Mouse (Mus musculus) lung, embryonic 16.5 days (tissue): ENCODE data around the gene Phactr2. TPM values are rescaled to one million over a fixed set of nuclear protein-coding genes. Genes with fewer than 3 reads are reported as not detected.

Source experiments
- ATAC-seq: fragments of 200-750 bp; cut with Nextera tagmentation; 2 replicates; pipeline ENCODE4 v1.8.0; 2017; ENCODE audit warnings: low read depth, mild to moderate bottlenecking, moderate library complexity
- H3K27ac ChIP-seq: fragments of 300-500 bp; sonication (generic); 2 replicates; pipeline ENCODE4 v1.5.1; 2014; ENCODE audit warnings: mild to moderate bottlenecking, control low read depth, low read length
- H3K27me3 ChIP-seq: fragments of 300-500 bp; sonication (generic); 2 replicates; pipeline ENCODE4 v1.6.1; 2014; ENCODE audit warnings: low read depth, low read length, mixed read lengths; ENCODE audit not compliant: control insufficient read depth, insufficient read depth
- H3K36me3 ChIP-seq: fragments of 300-500 bp; sonication (generic); 2 replicates; pipeline ENCODE4 v1.6.1; 2014; ENCODE audit warnings: low read length; ENCODE audit not compliant: control insufficient read depth, insufficient read depth
- H3K4me1 ChIP-seq: fragments of 300-500 bp; sonication (generic); replicated peaks from 2 replicates; pipeline ENCODE4 v1.6.1; 2014; ENCODE audit warnings: low read length, mixed read lengths; ENCODE audit not compliant: control insufficient read depth, insufficient read depth
- H3K4me2 ChIP-seq: fragments of 300-500 bp; sonication (generic); 2 replicates; pipeline ENCODE4 v1.6.1; 2014; ENCODE audit warnings: low read depth, low read length, control low read depth
- H3K4me3 ChIP-seq: fragments of 300-500 bp; sonication (generic); 2 replicates; pipeline ENCODE4 v1.5.1; 2014; ENCODE audit warnings: mild to moderate bottlenecking, low read length, control low read depth
- H3K9ac ChIP-seq: fragments of 300-500 bp; sonication (generic); 2 replicates; pipeline ENCODE4 v1.6.1; 2014; ENCODE audit warnings: low read length, control low read depth
- H3K9me3 ChIP-seq: fragments of 300-500 bp; sonication (generic); 2 replicates; pipeline ENCODE4 v1.6.1; 2016; ENCODE audit warnings: low read length; ENCODE audit not compliant: control insufficient read depth
- WGBS: fragments of 180-500 bp; shearing (Covaris S2); extraction: QIAGEN DNeasy Blood & Tissue Kit; methylation state at CpG from one replicate; pipeline ENCODE4 v1.1.7; 2014; 5-methylcytosine and 5-hydroxymethylcytosine counted together
- polyA plus RNA-seq: library from polyadenylated mRNA; unstranded; fragments of >200 nt; fragmentation: Nextera tagmentation; extraction: Ambion mirVana; gene quantifications from 2 replicates; pipeline ENCODE4 v1.2.1, GENCODE M21; 2015

The Phactr2 gene
- polyA plus RNA-seq, 1 experiment from 2014 or later: 22.3 TPM

- Histone ChIP-seq H3K4me3 (no peak overlapping the region), H3K9me3 (no peaks in the 10 kb centered on the region), H3K4me2 (no peak overlapping the region), H3K27ac (no peak overlapping the region), H3K4me1 (peaks cover 5% of the 10 kb centered on the region), H3K9ac (no peak overlapping the region), H3K27me3 (no peaks in the 10 kb centered on the region), H3K36me3 (no peaks in the 10 kb centered on the region; the same call in 1 of the 2 replicates)
- WGBS: 54% methylated on average over 3 of the region's 3 CpGs
- ATAC-seq: no peak
Measured at GRCm38 (mm10) chr10:13310075-13310474, 164.1 kb downstream of the Phactr2 start.

- Histone ChIP-seq H3K9me3 (no peaks in the 10 kb centered on the region), H3K27me3 (no peaks in the 10 kb centered on the region), H3K4me3 (no peak overlapping the region), H3K9ac (no peak overlapping the region), H3K4me2 (no peak overlapping the region), H3K36me3 (no peaks in the 10 kb centered on the region; the same call in 1 of the 2 replicates), H3K4me1 (peaks cover 8% of the 10 kb centered on the region), H3K27ac (peak overlapping the region; percentile 6; the same call in 1 of the 2 replicates)
- 67% methylated on average over 10 of the region's 10 CpGs for WGBS
- ATAC-seq: peak; percentile 36
Measured at GRCm38 (mm10) chr10:13304641-13305241, 169.5 kb downstream of the Phactr2 start.

GRCm38 (mm10) chr10:13303271-13304265 is 170.6 kb downstream of the Phactr2 start:
- peaks cover 8% of the 10 kb centered on the region for H3K4me1 ChIP-seq
- no peaks in the 10 kb centered on the region for H3K27me3 ChIP-seq
- H3K27ac ChIP-seq: no peak overlapping the region; the same call in 1 of the 2 replicates
- ATAC-seq: peak; percentile 34; the same call in 1 of the 2 replicates
- H3K9me3 ChIP-seq: no peaks in the 10 kb centered on the region
- H3K4me3 ChIP-seq: no peak overlapping the region
- no peak overlapping the region for H3K4me2 ChIP-seq
- H3K36me3 ChIP-seq: no peaks in the 10 kb centered on the region; the same call in 1 of the 2 replicates
- H3K9ac ChIP-seq: no peak overlapping the region
- 52% methylated on average over 13 of the region's 13 CpGs for WGBS

- no peak overlapping the region for H3K9ac ChIP-seq
- H3K36me3 ChIP-seq: no peaks in the 10 kb centered on the region
- no peaks in the 10 kb centered on the region for H3K27me3 ChIP-seq
- peaks cover 8% of the 10 kb centered on the region for H3K4me1 ChIP-seq
- no peaks in the 10 kb centered on the region for H3K9me3 ChIP-seq
- no peak for ATAC-seq
- H3K4me3 ChIP-seq: no peak overlapping the region
- H3K4me2 ChIP-seq: no peak overlapping the region
- WGBS: 66% methylated on average over 6 of the region's 6 CpGs
- no peak overlapping the region for H3K27ac ChIP-seq
Measured at GRCm38 (mm10) chr10:13300601-13301000, 173.6 kb downstream of the Phactr2 start.

- H3K9ac ChIP-seq: no peak overlapping the region
- no peak for ATAC-seq
- no peak overlapping the region for H3K4me2 ChIP-seq
- H3K36me3 ChIP-seq: no peaks in the 10 kb centered on the region
- H3K9me3 ChIP-seq: no peaks in the 10 kb centered on the region
- no peaks in the 10 kb centered on the region for H3K27me3 ChIP-seq
- peaks cover 8% of the 10 kb centered on the region for H3K4me1 ChIP-seq
- H3K27ac ChIP-seq: no peak overlapping the region
- no peak overlapping the region for H3K4me3 ChIP-seq
- WGBS: 91% methylated on average over 6 of the region's 6 CpGs
Measured at GRCm38 (mm10) chr10:13300196-13300595, 174.0 kb downstream of the Phactr2 start.

GRCm38 (mm10) chr10:13294886-13295285 is 179.3 kb downstream of the Phactr2 start:
- Histone ChIP-seq H3K27me3 (no peaks in the 10 kb centered on the region), H3K36me3 (0 out of 2 replicates have a peak, but pooled peaks cover 2% of the 10 kb centered on the region), H3K4me3 (no peak overlapping the region), H3K4me2 (no peak overlapping the region), H3K27ac (no peak overlapping the region), H3K9ac (no peak overlapping the region), H3K4me1 (no peaks in the 10 kb centered on the region; the same call in 1 of the 2 replicates), H3K9me3 (no peaks in the 10 kb centered on the region)
- 89% methylated on average over 2 of the region's 2 CpGs for WGBS
- no peak for ATAC-seq

DNA sequence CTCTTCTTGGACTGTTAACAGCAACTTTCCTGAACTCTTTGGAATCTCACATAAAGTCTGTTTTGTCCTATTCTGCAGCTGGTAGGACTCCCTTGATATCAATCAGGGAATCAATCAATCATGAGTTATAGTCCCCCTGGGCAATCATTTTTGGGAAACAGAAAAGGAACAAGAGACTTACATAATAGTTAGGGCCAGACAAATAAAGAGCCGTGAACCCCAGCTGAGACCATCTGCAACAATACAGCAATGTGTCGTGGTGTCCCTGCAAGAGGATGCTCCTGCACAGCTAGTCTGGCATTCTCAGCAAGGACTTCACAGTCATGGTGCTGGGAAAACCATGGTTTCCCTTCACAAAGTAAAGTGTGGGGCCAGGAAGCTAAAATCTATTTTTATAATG is 182.2 kb downstream of the Phactr2 start:
- Histone ChIP-seq H3K9ac (no peak overlapping the region), H3K36me3 (peaks cover 6% of the 10 kb centered on the region; the same call in 1 of the 2 replicates), H3K4me3 (no peak overlapping the region), H3K27ac (no peak overlapping the region), H3K4me2 (no peak overlapping the region), H3K4me1 (no peaks in the 10 kb centered on the region; the same call in 1 of the 2 replicates), H3K9me3 (no peaks in the 10 kb centered on the region), H3K27me3 (no peaks in the 10 kb centered on the region)
- 78% methylated on average over 2 of the region's 2 CpGs for WGBS
- no peak for ATAC-seq

GRCm38 (mm10) chr10:13289252-13289961 is 184.8 kb downstream of the Phactr2 start:
- Histone ChIP-seq H3K27me3 (no peaks in the 10 kb centered on the region), H3K36me3 (peaks cover 8% of the 10 kb centered on the region), H3K9ac (no peak overlapping the region), H3K9me3 (no peaks in the 10 kb centered on the region), H3K4me2 (no peak overlapping the region), H3K27ac (no peak overlapping the region), H3K4me1 (no peaks in the 10 kb centered on the region), H3K4me3 (no peak overlapping the region)
- 73% methylated on average over 8 of the region's 8 CpGs for WGBS
- no peak for ATAC-seq

- ATAC-seq: no peak
- H3K9ac ChIP-seq: no peak overlapping the region
- no peaks in the 10 kb centered on the region for H3K4me1 ChIP-seq
- H3K9me3 ChIP-seq: no peaks in the 10 kb centered on the region
- no peak overlapping the region for H3K27ac ChIP-seq
- no peak overlapping the region for H3K4me2 ChIP-seq
- peaks cover 8% of the 10 kb centered on the region for H3K36me3 ChIP-seq
- WGBS: 90% methylated on average over 5 of the region's 5 CpGs
- no peak overlapping the region for H3K4me3 ChIP-seq
- no peaks in the 10 kb centered on the region for H3K27me3 ChIP-seq
Measured at GRCm38 (mm10) chr10:13288296-13288695, 185.9 kb downstream of the Phactr2 start.
